Mouse (Mus musculus) left cerebral cortex, postnatal 25 days (tissue): Measurements from ENCODE around the gene Jsrp1. TPM values are rescaled to one million over a fixed set of nuclear protein-coding genes. Genes with fewer than 3 reads are reported as not detected.

ENCODE experiments used
- DNase-seq, 2 experiments: peaks; one replicate each; pipeline ENCODE4 v3.0.0; 2022; ENCODE audit warnings: low spot score in 2 of 2, mixed read lengths in 1 of 2
- intact Hi-C: fragments of 180-260 bp; cut with DNase I; formaldehyde crosslinking; loops from one replicate; pipeline ENCODE4 v1.15.1; 2025
- microRNA-seq, 2 experiments: library from miRNA; unstranded; fragments of <30 nt; microRNA quantifications; one replicate each; pipeline ENCODE4 v1.2.0; 2022
- total RNA-seq, 2 experiments: library from RNA; stranded (reverse); gene quantifications; 2 replicates each; pipeline ENCODE4 v1.2.3; 2021

Jsrp1 gene
- total RNA-seq, 2 experiments from 2014 or later, result 4.0 to 4.5 TPM

DNA sequence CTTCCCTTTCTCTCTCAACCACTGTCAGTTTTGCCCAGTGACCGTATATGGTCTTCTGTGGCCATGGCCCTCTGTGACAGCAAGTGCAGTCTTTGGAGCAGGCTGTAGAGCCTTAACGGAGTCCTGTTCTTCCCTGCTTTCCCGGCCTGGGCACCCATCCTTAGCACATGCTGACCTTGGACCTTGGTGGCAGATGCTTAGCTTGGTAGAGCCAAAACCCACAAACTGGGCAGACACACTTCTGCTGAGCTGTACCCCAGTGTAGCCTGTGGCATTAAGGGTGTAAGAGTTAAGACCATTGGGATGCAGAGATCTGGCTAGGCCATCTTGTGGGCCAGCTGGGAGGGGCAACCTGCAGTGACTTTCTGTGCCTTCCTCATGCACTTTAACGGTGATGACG, 39.5 kb downstream of the Jsrp1 start:
- no peak for DNase-seq
- intact Hi-C loops, result loop anchor here (1.0 kb wide), 1 partner anchor 27 kb away; no protein-coding TSS in a partner anchor

GRCm38 (mm10) chr10:80768365-80768764, 44.9 kb downstream of the Jsrp1 start:
- DNase-seq, result no peak
- intact Hi-C loops, result no loop called here

DNA sequence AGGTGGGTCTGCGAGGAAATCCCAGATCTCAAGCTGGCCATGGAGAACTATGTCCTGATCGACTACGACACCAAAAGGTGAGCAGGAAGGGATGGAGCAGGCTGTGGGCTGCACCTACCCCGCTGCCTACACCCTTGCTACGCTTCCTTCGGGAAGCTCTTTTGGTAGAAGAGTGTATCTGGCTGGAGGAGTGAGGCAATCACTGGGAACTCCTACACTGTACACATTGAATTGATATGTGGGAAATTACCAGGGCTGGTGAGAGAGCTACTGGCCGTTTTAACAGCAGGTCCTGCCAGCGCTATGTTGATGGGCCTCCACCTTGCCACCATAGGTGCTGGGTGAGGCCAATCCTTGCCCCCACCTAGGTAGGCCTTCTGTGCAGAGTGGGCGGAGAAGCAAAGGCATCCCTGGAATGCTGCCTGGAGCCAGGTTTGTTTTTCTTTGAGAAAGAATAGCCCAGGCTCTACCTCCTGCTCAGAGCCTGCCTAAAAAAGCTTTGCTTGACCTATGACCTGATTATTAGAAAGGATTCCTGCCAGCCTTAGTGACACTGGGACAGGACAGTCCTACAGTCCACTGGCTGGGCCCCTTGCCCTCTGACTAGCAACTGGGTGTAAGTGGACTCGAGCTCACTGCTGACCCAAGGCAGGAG, 47.0 kb downstream of the Jsrp1 start:
- DNase-seq, result no peak
- intact Hi-C loops, result no loop called here

DNA sequence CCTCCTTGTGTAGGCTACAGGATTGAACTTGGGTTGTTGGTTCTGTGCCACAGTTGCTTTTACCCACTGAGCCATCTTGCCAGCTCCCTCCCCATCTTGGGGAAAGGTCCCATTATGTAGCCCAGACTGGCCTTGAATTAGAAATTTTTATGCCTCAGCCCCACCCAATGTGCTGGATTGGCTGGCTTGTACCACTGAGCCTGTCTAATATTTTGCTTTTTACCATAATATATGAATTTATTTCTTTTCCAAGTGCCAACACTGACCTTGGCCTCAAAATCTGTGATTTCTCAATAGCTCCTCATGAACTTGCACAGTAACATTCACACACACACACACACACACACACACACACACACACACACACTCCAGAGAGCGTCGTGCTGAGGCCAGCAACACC, 47.6 kb downstream of the Jsrp1 start:
- intact Hi-C loops, result no loop called here
- DNase-seq, result no peak

- intact Hi-C loops, result no loop called here
- DNase-seq, result no peak
Observed at GRCm38 (mm10) chr10:80763502-80763901, 49.8 kb downstream of the Jsrp1 start.

- no peak for DNase-seq
- intact Hi-C loops, result no loop called here
Observed at GRCm38 (mm10) chr10:80761821-80762220, 51.5 kb downstream of the Jsrp1 start.

GRCm38 (mm10) chr10:80760596-80761524, 52.4 kb downstream of the Jsrp1 start:
- intact Hi-C loops, result no loop called here
- DNase-seq, result no peak

- intact Hi-C loops, result loop anchor here (5.0 kb wide), 1 partner anchor 239 kb away; no protein-coding TSS in a partner anchor
Observed at GRCm38 (mm10) chr10:80758651-80759050, 54.6 kb downstream of the Jsrp1 start.

More at GRCm38 (mm10) chr10:80758651-80759050, 54.6 kb downstream of the Jsrp1 start:
- peak in 1 of 2 experiments; percentile 68 for DNase-seq

Small RNA genes within 50 kb of the gene (microRNA-seq; reads per million reads assigned to microRNA genes)
- 6.7 to 9.1 reads per million in 2 experiments for gene Mir1982

Other genes starting within 250 kb of the Jsrp1 start
- gene Klf16, start 236.2 kb downstream of the Jsrp1 start, total RNA-seq, result 10 to 100 TPM; 51.8 to 55.3 TPM
- gene Abhd17a, start 223.2 kb downstream of the Jsrp1 start, total RNA-seq, result 100 to 1,000 TPM; 206 to 216 TPM
- 10 to 100 TPM; 40.8 to 42.2 TPM for gene Scamp4, start 210.6 kb downstream of the Jsrp1 start, total RNA-seq
- 1 to 10 TPM; 3.6 to 4.5 TPM for gene Adat3, start 210.6 kb downstream of the Jsrp1 start, total RNA-seq
- 1 to 10 TPM; 2.8 to 2.9 TPM for gene Gm49322, start 207.5 kb downstream of the Jsrp1 start, total RNA-seq
- 100 to 1,000 TPM; 222 to 247 TPM for gene Csnk1g2, start 190.7 kb downstream of the Jsrp1 start, total RNA-seq
- gene Btbd2, start 156.4 kb downstream of the Jsrp1 start, total RNA-seq, result 10 to 100 TPM; 91.7 to 92.7 TPM
- 10 to 100 TPM; 35.3 to 44.0 TPM for gene Mknk2, start 135.4 kb downstream of the Jsrp1 start, total RNA-seq
- 10 to 100 TPM; 13.4 to 15.8 TPM for gene Mob3a, start 111.5 kb downstream of the Jsrp1 start, total RNA-seq
- 10 to 100 TPM; 35.9 to 42.5 TPM for gene Izumo4, start 111.3 kb downstream of the Jsrp1 start, total RNA-seq
- gene Ap3d1, start 71.2 kb downstream of the Jsrp1 start, total RNA-seq, result 100 to 1,000 TPM; 142 to 145 TPM
- 10 to 100 TPM; 46.5 to 56.0 TPM for gene Dot1l, start 58.3 kb downstream of the Jsrp1 start, total RNA-seq
- 10 to 100 TPM; 43.9 to 50.3 TPM for gene Sf3a2, start 15.3 kb downstream of the Jsrp1 start, total RNA-seq
- gene Plekhj1, start 14.9 kb downstream of the Jsrp1 start, total RNA-seq, result 10 to 100 TPM; 57.5 to 62.4 TPM
- 1 to 10 TPM; 1.6 to 2.7 TPM for gene Amh, start 8.3 kb downstream of the Jsrp1 start, total RNA-seq
- 100 to 1,000 TPM; 500 to 527 TPM for gene Oaz1, start 13.2 kb upstream of the Jsrp1 start, total RNA-seq
- gene Lingo3, start 30.5 kb upstream of the Jsrp1 start, total RNA-seq, result 10 to 100 TPM; 35.6 to 48.0 TPM
- 10 to 100 TPM; 35.9 to 47.8 TPM for gene Lsm7, start 41.7 kb upstream of the Jsrp1 start, total RNA-seq
- 10 to 100 TPM; 58.6 to 66.2 TPM for gene Sppl2b, start 41.8 kb upstream of the Jsrp1 start, total RNA-seq
- gene Tmprss9, start 58.4 kb upstream of the Jsrp1 start, total RNA-seq, result under 1 TPM in 1 of 2 experiments, not detected in 1; 0.32 TPM
- 100 to 1,000 TPM; 139 TPM for gene Timm13, start 87.5 kb upstream of the Jsrp1 start, total RNA-seq
- 10 to 100 TPM; 15.1 to 18.9 TPM for gene Lmnb2, start 104.7 kb upstream of the Jsrp1 start, total RNA-seq
- gene Gadd45b, start 116.6 kb upstream of the Jsrp1 start, total RNA-seq, result 10 to 100 TPM; 16.4 to 19.0 TPM
- gene Gng7, start 201.4 kb upstream of the Jsrp1 start, total RNA-seq, result 100 to 1,000 TPM in 1 of 2 experiments, 10 to 100 TPM in 1; 83.8 to 196 TPM
- 100 to 1,000 TPM; 108 to 110 TPM for gene Diras1, start 212.2 kb upstream of the Jsrp1 start, total RNA-seq
- gene Slc39a3, start 223.9 kb upstream of the Jsrp1 start, total RNA-seq, result 10 to 100 TPM; 67.2 to 69.3 TPM
- 100 to 1,000 TPM; 159 to 169 TPM for gene Sgta, start 246.7 kb upstream of the Jsrp1 start, total RNA-seq